Mouse (Mus musculus) right cerebral cortex, postnatal 14 days (tissue): Measurements from ENCODE around the gene Ralgps1.

Source experiments
- DNase-seq: peaks from one replicate; pipeline ENCODE4 v3.0.0; 2022

The Ralgps1 gene

GRCm38 (mm10) chr2:33274719-33275490 lies 96.4 kb downstream of the Ralgps1 start:
- no peak for DNase-seq

GRCm38 (mm10) chr2:33272665-33273439 lies 98.4 kb downstream of the Ralgps1 start:
- DNase-seq, result no peak

- DNase-seq, result no peak
These were observed 99.8 kb downstream of the Ralgps1 start for GRCm38 (mm10) chr2:33271511-33271910.

- no peak for DNase-seq
These were observed 100.7 kb downstream of the Ralgps1 start for GRCm38 (mm10) chr2:33270569-33270968.

GRCm38 (mm10) chr2:33269132-33269493 lies 102.2 kb downstream of the Ralgps1 start:
- DNase-seq, result no peak

GRCm38 (mm10) chr2:33268384-33269131 lies 102.7 kb downstream of the Ralgps1 start:
- no peak for DNase-seq

GRCm38 (mm10) chr2:33267075-33267474 lies 104.2 kb downstream of the Ralgps1 start:
- DNase-seq, result no peak

- DNase-seq, result no peak
These were observed 105.5 kb downstream of the Ralgps1 start for GRCm38 (mm10) chr2:33265793-33266192.

- DNase-seq, result no peak
These were observed 109.8 kb downstream of the Ralgps1 start for GRCm38 (mm10) chr2:33261475-33261874.

- DNase-seq, result peak; percentile 50
These were observed 110.5 kb downstream of the Ralgps1 start for GRCm38 (mm10) chr2:33260772-33261171.

GRCm38 (mm10) chr2:33256769-33257537 lies 114.3 kb downstream of the Ralgps1 start:
- no peak for DNase-seq

GRCm38 (mm10) chr2:33254318-33254985 lies 116.8 kb downstream of the Ralgps1 start:
- DNase-seq, result no peak

- DNase-seq, result no peak
These were observed 117.6 kb downstream of the Ralgps1 start for GRCm38 (mm10) chr2:33253572-33254190.

GRCm38 (mm10) chr2:33252751-33253150 lies 118.5 kb downstream of the Ralgps1 start:
- no peak for DNase-seq

- DNase-seq, result no peak
These were observed 121.2 kb downstream of the Ralgps1 start for GRCm38 (mm10) chr2:33249922-33250633.

- DNase-seq, result no peak
These were observed 122.7 kb downstream of the Ralgps1 start for GRCm38 (mm10) chr2:33248549-33248948.

GRCm38 (mm10) chr2:33246841-33247240 lies 124.4 kb downstream of the Ralgps1 start:
- no peak for DNase-seq

GRCm38 (mm10) chr2:33245350-33245749 lies 125.9 kb downstream of the Ralgps1 start:
- DNase-seq, result no peak

- DNase-seq, result no peak
These were observed 126.4 kb downstream of the Ralgps1 start for GRCm38 (mm10) chr2:33244880-33245279.

GRCm38 (mm10) chr2:33237581-33237980 lies 133.7 kb downstream of the Ralgps1 start:
- DNase-seq, result no peak

GRCm38 (mm10) chr2:33234848-33235247 lies 136.4 kb downstream of the Ralgps1 start:
- DNase-seq, result no peak
